Mouse (Mus musculus) heart, postnatal 4 days (tissue): ENCODE results near the gene Mylk2. TPM values are rescaled to one million over a fixed set of nuclear protein-coding genes. Genes with fewer than 3 reads are reported as not detected.
A peak's percentile ranks its signal among the peaks of the same experiment; 100 is the strongest.

Source experiments
- DNase-seq: peaks from one replicate; pipeline ENCODE4 v3.0.0; 2021
- total RNA-seq, 2 experiments: library from RNA; stranded (reverse); gene quantifications; 2 replicates each; pipeline ENCODE4 v1.2.3; 2021

Gene Mylk2
- total RNA-seq, 2 experiments from 2014 or later: 0.26 to 0.38 TPM

GRCm38 (mm10) chr2:152914310-152915120, 3.4 kb downstream of the Mylk2 start:
- peak; percentile 94 for DNase-seq

GRCm38 (mm10) chr2:152915453-152915852, 4.3 kb downstream of the Mylk2 start:
- DNase-seq: no peak

GRCm38 (mm10) chr2:152916111-152916510, 5.0 kb downstream of the Mylk2 start:
- no peak for DNase-seq

- DNase-seq: no peak
Measured at GRCm38 (mm10) chr2:152917671-152918070, 6.5 kb downstream of the Mylk2 start.

GRCm38 (mm10) chr2:152922376-152922775, 11.2 kb downstream of the Mylk2 start:
- DNase-seq: peak; percentile 35

GRCm38 (mm10) chr2:152923621-152924020, 12.5 kb downstream of the Mylk2 start:
- DNase-seq: no peak

GRCm38 (mm10) chr2:152924128-152924527, 13.0 kb downstream of the Mylk2 start:
- no peak for DNase-seq

- no peak for DNase-seq
Measured at GRCm38 (mm10) chr2:152924543-152924942, 13.4 kb downstream of the Mylk2 start.

- DNase-seq: peak; percentile 87
Measured at GRCm38 (mm10) chr2:152925189-152925872, 14.2 kb downstream of the Mylk2 start.

- no peak for DNase-seq
Measured at GRCm38 (mm10) chr2:152926896-152927295, 15.7 kb downstream of the Mylk2 start.

GRCm38 (mm10) chr2:152927371-152927770, 16.2 kb downstream of the Mylk2 start:
- DNase-seq: no peak

GRCm38 (mm10) chr2:152928219-152928987, 17.3 kb downstream of the Mylk2 start:
- peak; percentile 58 for DNase-seq

GRCm38 (mm10) chr2:152928988-152929370, 17.8 kb downstream of the Mylk2 start:
- no peak for DNase-seq

GRCm38 (mm10) chr2:152930276-152930675, 19.1 kb downstream of the Mylk2 start:
- DNase-seq: peak; percentile 77

GRCm38 (mm10) chr2:152931456-152932160, 20.5 kb downstream of the Mylk2 start:
- DNase-seq: no peak

GRCm38 (mm10) chr2:152933048-152933447, 21.9 kb downstream of the Mylk2 start, which contains the start of gene Foxs1:
Foxs1 (minus strand) TSS chr2:152933208.
- peak; percentile 73 for DNase-seq

- DNase-seq: peak; percentile 83
Measured at GRCm38 (mm10) chr2:152933614-152934013, 22.5 kb downstream of the Mylk2 start.

- peak; percentile 74 for DNase-seq
Measured at GRCm38 (mm10) chr2:152939846-152940245, 28.7 kb downstream of the Mylk2 start.

- no peak for DNase-seq
Measured at GRCm38 (mm10) chr2:152941106-152941505, 30.0 kb downstream of the Mylk2 start.

GRCm38 (mm10) chr2:152941776-152942175, 30.6 kb downstream of the Mylk2 start:
- no peak for DNase-seq

- DNase-seq: no peak
Measured at GRCm38 (mm10) chr2:152942898-152943515, 31.9 kb downstream of the Mylk2 start.

GRCm38 (mm10) chr2:152943568-152943967, 32.4 kb downstream of the Mylk2 start:
- no peak for DNase-seq
